ENCODE assay signal across 8 mouse cellular contexts in genomic region chr7:135479322-135479880, GRCm38 (mm10). TPM values are rescaled to one million over a fixed set of nuclear protein-coding genes. Genes with fewer than 3 reads are reported as not detected.
DNase-seq lines count a peak whose midpoint lies in the region; ATAC-seq and TF ChIP-seq lines count a peak whose summit lies in the region.

No protein-coding gene starts in this region.

- 46% methylated on average over 10 of the region's 10 CpGs for WGBS in hindbrain, embryonic 11.5 days
- WGBS in hindbrain, embryonic 10.5 days: 50% methylated on average over 10 of the region's 10 CpGs
- WGBS in forebrain, embryonic 12.5 days: 18% methylated on average over 10 of the region's 10 CpGs
- 41% methylated on average over 10 of the region's 10 CpGs for WGBS in stomach, postnatal 0 days

- DNase-seq in hindbrain, embryonic 11.5 days (ENCODE audit: low spot score): peak; percentile 45
- no peak for DNase-seq in hindbrain, embryonic 10.5 days (ENCODE audit: low spot score)
- DNase-seq in retina, postnatal 1 day: peak; percentile 65
- no peak for DNase-seq in retina, embryonic 14.5 days (ENCODE audit: low spot score)
- no peak for DNase-seq in stomach, postnatal 0 days (ENCODE audit: low spot score)
- DNase-seq in spleen, postnatal 36 days (ENCODE audit: low spot score in 2 of 2): no peak
- DNase-seq in thymus, postnatal 0 days (ENCODE audit: low spot score): no peak

- 0 out of 2 replicates have a peak, but pooled peaks have one; percentile 17 for TF ChIP-seq CTCF in stomach, postnatal 0 days (IDR thresholded peaks at IDR 0.05; ENCODE audit: low read depth)

- no peaks in the 10 kb centered on the region for H3K36me3 ChIP-seq in hindbrain, embryonic 11.5 days (ENCODE audit: control insufficient read depth, insufficient read depth, low read length)
- H3K36me3 ChIP-seq in hindbrain, embryonic 10.5 days: no peaks in the 10 kb centered on the region
- H3K36me3 ChIP-seq in forebrain, embryonic 12.5 days (replicated peaks): no peaks in the 10 kb centered on the region
- H3K36me3 ChIP-seq in stomach, postnatal 0 days (ENCODE audit: control insufficient read depth, insufficient read depth, low read length): no peaks in the 10 kb centered on the region

- H3K27ac ChIP-seq in hindbrain, embryonic 11.5 days (ENCODE audit: low read depth, low read length): no peak overlapping the region
- H3K27ac ChIP-seq in hindbrain, embryonic 10.5 days: no peak overlapping the region
- H3K27ac ChIP-seq in forebrain, embryonic 12.5 days: peak overlapping the region; percentile 62
- no peak overlapping the region for H3K27ac ChIP-seq in stomach, postnatal 0 days (replicated peaks)

- no peak overlapping the region for H3K9ac ChIP-seq in hindbrain, embryonic 11.5 days (ENCODE audit: low read depth, low read length)
- no peak overlapping the region for H3K9ac ChIP-seq in forebrain, embryonic 12.5 days
- H3K9ac ChIP-seq in stomach, postnatal 0 days (ENCODE audit: low read length): no peak overlapping the region

- H3K27me3 ChIP-seq in hindbrain, embryonic 11.5 days (ENCODE audit: control insufficient read depth, insufficient read depth, low read length): peaks cover 2% of the 10 kb centered on the region; the same call in 1 of the 2 replicates
- peaks cover 65% of the 10 kb centered on the region for H3K27me3 ChIP-seq in hindbrain, embryonic 10.5 days (ENCODE audit: insufficient read depth, poor library complexity, severe bottlenecking)
- peaks cover 35% of the 10 kb centered on the region for H3K27me3 ChIP-seq in forebrain, embryonic 12.5 days
- no peaks in the 10 kb centered on the region for H3K27me3 ChIP-seq in stomach, postnatal 0 days (ENCODE audit: control insufficient read depth, insufficient read depth, low read length)

- H3K4me1 ChIP-seq in hindbrain, embryonic 11.5 days (replicated peaks; ENCODE audit: control insufficient read depth, insufficient read depth, low read length): no peaks in the 10 kb centered on the region
- H3K4me1 ChIP-seq in hindbrain, embryonic 10.5 days (replicated peaks): peaks cover 34% of the 10 kb centered on the region
- peaks cover 22% of the 10 kb centered on the region for H3K4me1 ChIP-seq in forebrain, embryonic 12.5 days
- no peaks in the 10 kb centered on the region for H3K4me1 ChIP-seq in stomach, postnatal 0 days (replicated peaks; ENCODE audit: control insufficient read depth, insufficient read depth)

- H3K4me3 ChIP-seq in hindbrain, embryonic 11.5 days (ENCODE audit: low read depth, low read length): no peak overlapping the region
- no peak overlapping the region for H3K4me3 ChIP-seq in hindbrain, embryonic 10.5 days
- H3K4me3 ChIP-seq in forebrain, embryonic 12.5 days (replicated peaks): no peak overlapping the region
- H3K4me3 ChIP-seq in stomach, postnatal 0 days (ENCODE audit: low read depth, low read length): no peak overlapping the region

- TF ChIP-seq EP300 in stomach, postnatal 0 days (optimal IDR thresholded peaks at IDR 0.05): no peak

- ATAC-seq in hindbrain, embryonic 11.5 days (ENCODE audit: low FRiP score): no peak
- peak; percentile 67 for ATAC-seq in forebrain, embryonic 12.5 days (ENCODE audit: low FRiP score)
- 0 out of 2 replicates have a peak, but pooled peaks have one; percentile 42 for ATAC-seq in stomach, postnatal 0 days (ENCODE audit: low FRiP score, low TSS enrichment)

- H3K9me3 ChIP-seq in hindbrain, embryonic 11.5 days (ENCODE audit: control insufficient read depth, low read length): no peaks in the 10 kb centered on the region
- H3K9me3 ChIP-seq in hindbrain, embryonic 10.5 days: no peaks in the 10 kb centered on the region
- no peaks in the 10 kb centered on the region for H3K9me3 ChIP-seq in forebrain, embryonic 12.5 days
- H3K9me3 ChIP-seq in stomach, postnatal 0 days (ENCODE audit: control insufficient read depth, low read length): no peaks in the 10 kb centered on the region

- H3K4me2 ChIP-seq in hindbrain, embryonic 11.5 days (replicated peaks; ENCODE audit: low read depth, low read length): no peak overlapping the region
- peak overlapping the region; percentile 19; the same call in 1 of the 2 replicates for H3K4me2 ChIP-seq in forebrain, embryonic 12.5 days
- no peak overlapping the region for H3K4me2 ChIP-seq in stomach, postnatal 0 days (replicated peaks; ENCODE audit: low read depth)

RNA-seq across cellular contexts. Expression of gene Clrn3, which starts 49.1 kb away (rescaled TPM):
- not detected in 2 replicates for polyA plus RNA-seq in hindbrain, embryonic 11.5 days (2014; fragmentation: Nextera tagmentation; extraction: Ambion mirVana)
- not detected in 2 replicates for polyA plus RNA-seq in hindbrain, embryonic 10.5 days (2016; fragmentation: Nextera tagmentation; extraction: Ambion mirVana)
- polyA plus RNA-seq in forebrain, embryonic 12.5 days (2016; fragmentation: Nextera tagmentation; extraction: Ambion mirVana): not detected in 2 replicates
- polyA plus RNA-seq in stomach, postnatal 0 days (2015; fragmentation: Nextera tagmentation; extraction: Ambion mirVana): 0.51 and 0.63 TPM in 2 replicates
- 0.13 and 0.46 TPM in 2 replicates for polyA plus RNA-seq in thymus, postnatal 0 days (2015; fragmentation: Nextera tagmentation; extraction: Ambion mirVana)

RNA-seq across cellular contexts. Expression of gene Ptpre, which starts 57.9 kb away (rescaled TPM):
- 0.83 and 1.3 TPM in 2 replicates for polyA plus RNA-seq in hindbrain, embryonic 11.5 days (2014; fragmentation: Nextera tagmentation; extraction: Ambion mirVana)
- 0.68 and 0.85 TPM in 2 replicates for polyA plus RNA-seq in hindbrain, embryonic 10.5 days (2016; fragmentation: Nextera tagmentation; extraction: Ambion mirVana)
- 1.1 and 1.3 TPM in 2 replicates for polyA plus RNA-seq in forebrain, embryonic 12.5 days (2016; fragmentation: Nextera tagmentation; extraction: Ambion mirVana)
- 4.4 TPM in 2 replicates for polyA plus RNA-seq in stomach, postnatal 0 days (2015; fragmentation: Nextera tagmentation; extraction: Ambion mirVana)
- polyA plus RNA-seq in thymus, postnatal 0 days (2015; fragmentation: Nextera tagmentation; extraction: Ambion mirVana): 12.7 and 17.3 TPM in 2 replicates

Comparison
In these comparisons a context has a peak if more than half of its experiments do, and no peak if none do; other contexts are left out.
1. DNase-seq: peak in hindbrain, embryonic 11.5 days (single experiment) and retina, postnatal 1 day (single experiment); none in hindbrain, embryonic 10.5 days (single experiment), retina, embryonic 14.5 days (single experiment), stomach, postnatal 0 days (single experiment), spleen, postnatal 36 days (0 of 2) and thymus, postnatal 0 days (single experiment).